Mouse (Mus musculus) neural tube, embryonic 13.5 days (tissue): Measurements from ENCODE around the gene Rbck1. TPM values are rescaled to one million over a fixed set of nuclear protein-coding genes. Genes with fewer than 3 reads are reported as not detected.
"Not testable (repeated sequence)": the region's sequence is repeated elsewhere in the genome, so short reads cannot be mapped to it uniquely, and the experiment has no call there.

Experiments
- ATAC-seq: fragments of 200-750 bp; cut with Nextera tagmentation; 2 replicates; pipeline ENCODE4 v1.8.0; 2017; ENCODE audit warnings: low read depth, mild to moderate bottlenecking, moderate TSS enrichment, moderate library complexity
- H3K27ac ChIP-seq: fragments of 300-500 bp; sonication (generic); replicated peaks from 2 replicates; pipeline ENCODE4 v1.5.1; 2015; ENCODE audit warnings: moderate library complexity, mild to moderate bottlenecking, inconsistent platforms
- H3K27me3 ChIP-seq: fragments of 300-500 bp; sonication (generic); 2 replicates; pipeline ENCODE4 v1.6.1; 2015; ENCODE audit warnings: mild to moderate bottlenecking, inconsistent platforms
- H3K36me3 ChIP-seq: fragments of 300-500 bp; sonication (generic); 2 replicates; pipeline ENCODE4 v1.6.1; 2015; ENCODE audit warnings: mild to moderate bottlenecking, inconsistent platforms
- H3K4me1 ChIP-seq: fragments of 300-500 bp; sonication (generic); replicated peaks from 2 replicates; pipeline ENCODE4 v1.6.1; 2015; ENCODE audit warnings: inconsistent platforms
- H3K4me2 ChIP-seq: fragments of 300-500 bp; sonication (generic); 2 replicates; pipeline ENCODE4 v1.6.1; 2015; ENCODE audit warnings: inconsistent platforms, mild to moderate bottlenecking, moderate library complexity
- H3K4me3 ChIP-seq: fragments of 300-500 bp; sonication (generic); 2 replicates; pipeline ENCODE4 v1.5.1; 2015; ENCODE audit warnings: mild to moderate bottlenecking, inconsistent platforms
- H3K9ac ChIP-seq: fragments of 300-500 bp; sonication (generic); 2 replicates; pipeline ENCODE4 v1.6.1; 2015; ENCODE audit warnings: moderate library complexity, mild to moderate bottlenecking, inconsistent platforms
- H3K9me3 ChIP-seq: fragments of 300-500 bp; sonication (generic); 2 replicates; pipeline ENCODE4 v1.6.1; 2016; ENCODE audit warnings: inconsistent platforms
- WGBS: fragments of 180-500 bp; shearing (Covaris S2); methylation state at CpG from one replicate; pipeline ENCODE4 v1.1.7; 2015; 5-methylcytosine and 5-hydroxymethylcytosine counted together
- polyA plus RNA-seq: library from polyadenylated mRNA; unstranded; fragments of >200 nt; fragmentation: Nextera tagmentation; extraction: Ambion mirVana; gene quantifications from 2 replicates; pipeline ENCODE4 v1.2.1, GENCODE M21; 2015

The Rbck1 gene
- polyA plus RNA-seq, 1 experiment from 2014 or later: 92.9 TPM

- H3K4me3 ChIP-seq: no peak overlapping the region
- H3K27me3 ChIP-seq: no peaks in the 10 kb centered on the region
- no peak overlapping the region for H3K4me2 ChIP-seq
- 62% methylated on average over 2 of the region's 2 CpGs for WGBS
- H3K36me3 ChIP-seq: peaks cover 9% of the 10 kb centered on the region; the same call in 1 of the 2 replicates
- H3K9me3 ChIP-seq: no peaks in the 10 kb centered on the region
- H3K4me1 ChIP-seq: peaks cover 30% of the 10 kb centered on the region
- no peak overlapping the region for H3K9ac ChIP-seq
- no peak for ATAC-seq
- H3K27ac ChIP-seq: no peak overlapping the region
Observed at GRCm38 (mm10) chr2:152292475-152292874, 40.0 kb downstream of the Rbck1 start.

- WGBS: 89% methylated on average over 2 of the region's 2 CpGs
- not testable (repeated sequence) for H3K27me3 ChIP-seq, H3K9me3 ChIP-seq, H3K4me2 ChIP-seq, ATAC-seq, H3K4me3 ChIP-seq, H3K4me1 ChIP-seq, H3K9ac ChIP-seq, H3K27ac ChIP-seq
- peaks cover 28% of the 10 kb centered on the region for H3K36me3 ChIP-seq
Observed at GRCm38 (mm10) chr2:152289623-152290022, 42.8 kb downstream of the Rbck1 start.

- Histone ChIP-seq H3K36me3 (peaks cover 44% of the 10 kb centered on the region), H3K27me3 (no peaks in the 10 kb centered on the region), H3K9ac (no peak overlapping the region), H3K27ac (no peak overlapping the region), H3K4me3 (no peak overlapping the region), H3K4me2 (no peak overlapping the region), H3K9me3 (no peaks in the 10 kb centered on the region), H3K4me1 (peaks cover under 1% of the 10 kb centered on the region; the same call in 1 of the 2 replicates)
- ATAC-seq: no peak
- WGBS: 87% methylated on average over 8 of the region's 8 CpGs
Observed at GRCm38 (mm10) chr2:152288046-152288445, 44.4 kb downstream of the Rbck1 start.

GRCm38 (mm10) chr2:152287560-152287959 is 44.9 kb downstream of the Rbck1 start:
- peaks cover 49% of the 10 kb centered on the region for H3K36me3 ChIP-seq
- no peak for ATAC-seq
- H3K4me1 ChIP-seq: no peaks in the 10 kb centered on the region
- H3K9ac ChIP-seq: no peak overlapping the region
- no peak overlapping the region for H3K4me2 ChIP-seq
- no peaks in the 10 kb centered on the region for H3K27me3 ChIP-seq
- H3K4me3 ChIP-seq: no peak overlapping the region
- H3K27ac ChIP-seq: no peak overlapping the region
- 93% methylated on average over 5 of the region's 5 CpGs for WGBS
- H3K9me3 ChIP-seq: no peaks in the 10 kb centered on the region

GRCm38 (mm10) chr2:152281407-152281806 is 51.0 kb downstream of the Rbck1 start:
- no peak overlapping the region for H3K4me2 ChIP-seq
- H3K27me3 ChIP-seq: no peaks in the 10 kb centered on the region
- H3K4me3 ChIP-seq: no peak overlapping the region
- no peaks in the 10 kb centered on the region for H3K9me3 ChIP-seq
- WGBS: 97% methylated on average over 3 of the region's 3 CpGs
- peaks cover 82% of the 10 kb centered on the region for H3K36me3 ChIP-seq
- ATAC-seq: no peak
- no peaks in the 10 kb centered on the region for H3K4me1 ChIP-seq
- no peak overlapping the region for H3K9ac ChIP-seq
- H3K27ac ChIP-seq: no peak overlapping the region

- no peak overlapping the region for H3K4me3 ChIP-seq
- H3K9me3 ChIP-seq: no peaks in the 10 kb centered on the region
- no peaks in the 10 kb centered on the region for H3K27me3 ChIP-seq
- H3K4me2 ChIP-seq: no peak overlapping the region
- ATAC-seq: no peak
- H3K27ac ChIP-seq: no peak overlapping the region
- H3K36me3 ChIP-seq: peaks cover 84% of the 10 kb centered on the region
- H3K9ac ChIP-seq: no peak overlapping the region
- no peaks in the 10 kb centered on the region for H3K4me1 ChIP-seq
- 82% methylated on average over 2 of the region's 2 CpGs for WGBS
Observed at GRCm38 (mm10) chr2:152273639-152274038, 58.8 kb downstream of the Rbck1 start.

Other genes with a start within 250 kb of the Rbck1 start
- gene Srxn1, start 227.1 kb downstream of the Rbck1 start, polyA plus RNA-seq: 19.0 TPM in 2 replicates
- gene Tcf15, start 189.1 kb downstream of the Rbck1 start, polyA plus RNA-seq: 6.9 and 7.4 TPM in 2 replicates
- gene Csnk2a1, start 105.8 kb downstream of the Rbck1 start, polyA plus RNA-seq: 89.7 and 99.2 TPM in 2 replicates
- 31.7 and 34.2 TPM in 2 replicates for gene Tbc1d20, start 38.8 kb downstream of the Rbck1 start, polyA plus RNA-seq
- gene Trib3, start 11.4 kb upstream of the Rbck1 start, polyA plus RNA-seq: 1.1 and 2.1 TPM in 2 replicates
- 30.7 and 32.0 TPM in 2 replicates for gene Nrsn2, start 44.0 kb upstream of the Rbck1 start, polyA plus RNA-seq
- gene Sox12, start 65.4 kb upstream of the Rbck1 start, polyA plus RNA-seq: 14.9 and 15.3 TPM in 2 replicates
- 21.5 and 24.5 TPM in 2 replicates for gene Zcchc3, start 82.4 kb upstream of the Rbck1 start, polyA plus RNA-seq
- 0.67 and 0.83 TPM in 2 replicates for gene 6820408C15Rik, start 82.9 kb upstream of the Rbck1 start, polyA plus RNA-seq
- gene Defb23, start 132.0 kb upstream of the Rbck1 start, polyA plus RNA-seq: not detected in 2 replicates
- gene Defb20, start 144.4 kb upstream of the Rbck1 start, polyA plus RNA-seq: not detected in 2 replicates
- gene Defb22, start 157.5 kb upstream of the Rbck1 start, polyA plus RNA-seq: not detected in 2 replicates
- gene Defb26, start 179.0 kb upstream of the Rbck1 start, polyA plus RNA-seq: not detected in 2 replicates
- gene Defb28, start 185.6 kb upstream of the Rbck1 start, polyA plus RNA-seq: not detected in 2 replicates
- gene Defb29, start 207.4 kb upstream of the Rbck1 start, polyA plus RNA-seq: not detected in 2 replicates
- gene Gm17416, start 236.7 kb upstream of the Rbck1 start, polyA plus RNA-seq: not detected in 2 replicates
- gene Defb21, start 240.1 kb upstream of the Rbck1 start, polyA plus RNA-seq: not detected in 2 replicates
- gene Defb19, start 247.7 kb upstream of the Rbck1 start, polyA plus RNA-seq: not detected in 2 replicates